Mouse (Mus musculus) forebrain, embryonic 15.5 days (tissue): ENCODE measurements around the gene Tmem269. TPM values are rescaled to one million over a fixed set of nuclear protein-coding genes. Genes with fewer than 3 reads are reported as not detected.

Source experiments
- ATAC-seq: fragments of 200-750 bp; cut with Nextera tagmentation; replicated peaks from 2 replicates; pipeline ENCODE4 v1.8.0; 2017; ENCODE audit warnings: mild to moderate bottlenecking, moderate TSS enrichment, moderate library complexity
- H3K27ac ChIP-seq: fragments of 300-500 bp; sonication (generic); replicated peaks from 2 replicates; pipeline ENCODE4 v1.5.1; 2015; ENCODE audit warnings: mild to moderate bottlenecking, inconsistent platforms
- H3K27me3 ChIP-seq: fragments of 300-500 bp; sonication (generic); 2 replicates; pipeline ENCODE4 v1.6.1; 2015; ENCODE audit warnings: inconsistent platforms
- H3K36me3 ChIP-seq: fragments of 300-500 bp; sonication (generic); 2 replicates; pipeline ENCODE4 v1.6.1; 2015; ENCODE audit warnings: mild to moderate bottlenecking, inconsistent platforms
- H3K4me1 ChIP-seq: fragments of 300-500 bp; sonication (generic); 2 replicates; pipeline ENCODE4 v1.6.1; 2015; ENCODE audit warnings: inconsistent platforms
- H3K4me2 ChIP-seq: fragments of 300-500 bp; sonication (generic); replicated peaks from 2 replicates; pipeline ENCODE4 v1.6.1; 2015; ENCODE audit warnings: mild to moderate bottlenecking, inconsistent platforms
- H3K4me3 ChIP-seq: fragments of 300-500 bp; sonication (generic); 2 replicates; pipeline ENCODE4 v1.5.1; 2015; ENCODE audit warnings: mild to moderate bottlenecking, inconsistent platforms
- H3K9ac ChIP-seq: fragments of 300-500 bp; sonication (generic); replicated peaks from 2 replicates; pipeline ENCODE4 v1.6.1; 2015; ENCODE audit warnings: mild to moderate bottlenecking, inconsistent platforms
- H3K9me3 ChIP-seq: fragments of 300-500 bp; sonication (generic); 2 replicates; pipeline ENCODE4 v1.6.1; 2016; ENCODE audit warnings: inconsistent platforms
- WGBS: fragments of 180-500 bp; shearing (Covaris S2); methylation state at CpG from one replicate; pipeline ENCODE4 v1.1.7; 2015; ENCODE audit warnings: mixed read lengths; 5-methylcytosine and 5-hydroxymethylcytosine counted together
- polyA plus RNA-seq: library from polyadenylated mRNA; unstranded; fragments of >200 nt; fragmentation: Nextera tagmentation; extraction: Ambion mirVana; gene quantifications from 2 replicates; pipeline ENCODE4 v1.2.1, GENCODE M21; 2015

The Tmem269 gene
- polyA plus RNA-seq, 1 experiment from 2014 or later, result 0.17 TPM

GRCm38 (mm10) chr4:119172919-119173650 is 44.9 kb downstream of the Tmem269 start:
- H3K27me3 ChIP-seq, result no peaks in the 10 kb centered on the region
- H3K4me1 ChIP-seq, result peaks cover 20% of the 10 kb centered on the region
- peaks cover 5% of the 10 kb centered on the region; the same call in 1 of the 2 replicates for H3K36me3 ChIP-seq
- ATAC-seq, result no peak
- peak overlapping the region; percentile 81 for H3K9ac ChIP-seq
- no peaks in the 10 kb centered on the region for H3K9me3 ChIP-seq
- peak overlapping the region; percentile 71 for H3K4me3 ChIP-seq
- peak overlapping the region; percentile 66 for H3K4me2 ChIP-seq
- WGBS, result 42% methylated on average over 18 of the region's 18 CpGs
- no peak overlapping the region for H3K27ac ChIP-seq

GRCm38 (mm10) chr4:119167663-119168062 is 50.4 kb downstream of the Tmem269 start:
- no peak overlapping the region for H3K4me2 ChIP-seq
- peak; percentile 31; the same call in 1 of the 2 replicates for ATAC-seq
- H3K36me3 ChIP-seq, result peaks cover 5% of the 10 kb centered on the region; the same call in 1 of the 2 replicates
- peaks cover 10% of the 10 kb centered on the region for H3K4me1 ChIP-seq
- H3K9ac ChIP-seq, result no peak overlapping the region
- no peak overlapping the region for H3K27ac ChIP-seq
- no peaks in the 10 kb centered on the region for H3K27me3 ChIP-seq
- H3K9me3 ChIP-seq, result no peaks in the 10 kb centered on the region
- WGBS, result 2% methylated on average over 4 of the region's 4 CpGs
- H3K4me3 ChIP-seq, result no peak overlapping the region

GRCm38 (mm10) chr4:119167068-119167467 is 50.9 kb downstream of the Tmem269 start:
- Histone ChIP-seq H3K27me3 (no peaks in the 10 kb centered on the region), H3K9me3 (no peaks in the 10 kb centered on the region), H3K9ac (no peak overlapping the region), H3K4me1 (peaks cover 6% of the 10 kb centered on the region; the same call in 1 of the 2 replicates), H3K4me3 (no peak overlapping the region), H3K27ac (no peak overlapping the region), H3K36me3 (peaks cover 5% of the 10 kb centered on the region; the same call in 1 of the 2 replicates), H3K4me2 (no peak overlapping the region)
- 86% methylated on average over 4 of the region's 4 CpGs for WGBS
- ATAC-seq, result no peak

- H3K27me3 ChIP-seq, result no peaks in the 10 kb centered on the region
- no peaks in the 10 kb centered on the region for H3K9me3 ChIP-seq
- no peak overlapping the region for H3K4me3 ChIP-seq
- peaks cover 5% of the 10 kb centered on the region; the same call in 1 of the 2 replicates for H3K36me3 ChIP-seq
- H3K4me2 ChIP-seq, result no peak overlapping the region
- no peaks in the 10 kb centered on the region for H3K4me1 ChIP-seq
- ATAC-seq, result no peak
- H3K9ac ChIP-seq, result no peak overlapping the region
- WGBS, result 84% methylated on average over 7 of the region's 7 CpGs
- H3K27ac ChIP-seq, result no peak overlapping the region
These were observed 52.1 kb downstream of the Tmem269 start for GRCm38 (mm10) chr4:119165916-119166315.

- Histone ChIP-seq H3K27ac (no peak overlapping the region), H3K4me3 (no peak overlapping the region), H3K4me2 (no peak overlapping the region), H3K36me3 (no peaks in the 10 kb centered on the region), H3K27me3 (no peaks in the 10 kb centered on the region), H3K4me1 (no peaks in the 10 kb centered on the region), H3K9me3 (no peaks in the 10 kb centered on the region), H3K9ac (no peak overlapping the region)
- no peak for ATAC-seq
- WGBS, result 68% methylated on average over 4 of the region's 4 CpGs
These were observed 55.0 kb downstream of the Tmem269 start for GRCm38 (mm10) chr4:119162990-119163389.

- no peaks in the 10 kb centered on the region for H3K4me1 ChIP-seq
- ATAC-seq, result no peak
- 81% methylated on average over 3 of the region's 3 CpGs for WGBS
These were observed 56.7 kb downstream of the Tmem269 start for GRCm38 (mm10) chr4:119161358-119161757.

GRCm38 (mm10) chr4:119157891-119158290 is 60.1 kb downstream of the Tmem269 start:
- H3K27me3 ChIP-seq, result no peaks in the 10 kb centered on the region
- 85% methylated on average over 5 of the region's 5 CpGs for WGBS
- no peak overlapping the region for H3K27ac ChIP-seq
- H3K4me3 ChIP-seq, result no peak overlapping the region
- no peaks in the 10 kb centered on the region for H3K36me3 ChIP-seq
- no peak overlapping the region for H3K4me2 ChIP-seq
- no peaks in the 10 kb centered on the region for H3K4me1 ChIP-seq
- H3K9me3 ChIP-seq, result no peaks in the 10 kb centered on the region
- ATAC-seq, result no peak
- H3K9ac ChIP-seq, result no peak overlapping the region

More at GRCm38 (mm10) chr4:119161358-119161757, 56.7 kb downstream of the Tmem269 start:
- Histone ChIP-seq H3K9ac (no peak overlapping the region), H3K27me3 (no peaks in the 10 kb centered on the region), H3K4me2 (no peak overlapping the region), H3K4me3 (no peak overlapping the region), H3K27ac (no peak overlapping the region), H3K9me3 (no peaks in the 10 kb centered on the region), H3K36me3 (no peaks in the 10 kb centered on the region)

GRCm38 (mm10) chr4:119157186-119157585 is 60.8 kb downstream of the Tmem269 start:
- no peak overlapping the region for H3K9ac ChIP-seq
- H3K4me2 ChIP-seq, result no peak overlapping the region
- no peaks in the 10 kb centered on the region for H3K27me3 ChIP-seq
- H3K4me1 ChIP-seq, result no peaks in the 10 kb centered on the region
- 27% methylated on average over 2 of the region's 2 CpGs for WGBS
- no peaks in the 10 kb centered on the region for H3K9me3 ChIP-seq
- no peak overlapping the region for H3K27ac ChIP-seq
- ATAC-seq, result no peak
- H3K4me3 ChIP-seq, result no peak overlapping the region
- no peaks in the 10 kb centered on the region for H3K36me3 ChIP-seq

Other genes starting within 250 kb of the Tmem269 start
- gene Slc2a1, start 109.5 kb downstream of the Tmem269 start, polyA plus RNA-seq, result 89.5 and 89.7 TPM in 2 replicates
- 5.0 and 5.4 TPM in 2 replicates for gene Zfp691, start 44.0 kb downstream of the Tmem269 start, polyA plus RNA-seq
- gene Ermap, start 28.2 kb downstream of the Tmem269 start, polyA plus RNA-seq, result 0.27 and 0.61 TPM in 2 replicates
- gene Svbp, start 22.9 kb downstream of the Tmem269 start, polyA plus RNA-seq, result 256 and 267 TPM in 2 replicates
- 31.5 and 32.8 TPM in 2 replicates for gene AU022252, start 14.5 kb upstream of the Tmem269 start, polyA plus RNA-seq
- 8.3 and 9.2 TPM in 2 replicates for gene P3h1, start 14.7 kb upstream of the Tmem269 start, polyA plus RNA-seq
- gene Cldn19, start 37.2 kb upstream of the Tmem269 start, polyA plus RNA-seq, result 0.70 and 1.0 TPM in 2 replicates
- gene Ybx1, start 76.4 kb upstream of the Tmem269 start, polyA plus RNA-seq, result 950 and 958 TPM in 2 replicates
- gene Ppih, start 102.3 kb upstream of the Tmem269 start, polyA plus RNA-seq, result 65.3 and 76.6 TPM in 2 replicates
- gene Ccdc30, start 197.3 kb upstream of the Tmem269 start, polyA plus RNA-seq, result 10.6 and 13.0 TPM in 2 replicates
- 16.7 and 17.7 TPM in 2 replicates for gene Ppcs, start 204.2 kb upstream of the Tmem269 start, polyA plus RNA-seq
- 0.27 and 0.57 TPM in 2 replicates for gene Zmynd12, start 204.6 kb upstream of the Tmem269 start, polyA plus RNA-seq